Mouse (Mus musculus) midbrain, embryonic 14.5 days (tissue): ENCODE results near the gene Adar. TPM values are rescaled to one million over a fixed set of nuclear protein-coding genes. Genes with fewer than 3 reads are reported as not detected.
"Not testable (repeated sequence)": the region's sequence is repeated elsewhere in the genome, so short reads cannot be mapped to it uniquely, and the experiment has no call there.

Experiments
- ATAC-seq: fragments of 200-750 bp; cut with Nextera tagmentation; 2 replicates; pipeline ENCODE4 v1.8.0; 2017; ENCODE audit warnings: moderate number of reproducible peaks, moderate library complexity; ENCODE audit not compliant: low FRiP score, low TSS enrichment
- DNase-seq: peaks from one replicate; pipeline ENCODE4 v3.0.0-alpha.2; 2015
- H3K27ac ChIP-seq: fragments of 300-500 bp; sonication (generic); replicated peaks from 2 replicates; pipeline ENCODE4 v1.5.1; 2014; ENCODE audit warnings: mild to moderate bottlenecking, low read depth, low read length, moderate library complexity
- H3K27me3 ChIP-seq: fragments of 300-500 bp; sonication (generic); 2 replicates; pipeline ENCODE4 v1.6.1; 2014; ENCODE audit warnings: low read length, control low read depth, mixed read lengths; ENCODE audit not compliant: control insufficient read depth, insufficient read depth
- H3K36me3 ChIP-seq: fragments of 300-500 bp; sonication (generic); 2 replicates; pipeline ENCODE4 v1.6.1; 2014; ENCODE audit warnings: low read length, control low read depth; ENCODE audit not compliant: control insufficient read depth, insufficient read depth
- H3K4me1 ChIP-seq: fragments of 300-500 bp; sonication (generic); 2 replicates; pipeline ENCODE4 v1.6.1; 2014; ENCODE audit warnings: mild to moderate bottlenecking, antibody characterized with exemption, low read length, control low read depth; ENCODE audit not compliant: control insufficient read depth, insufficient read depth
- H3K4me2 ChIP-seq: fragments of 300-500 bp; sonication (generic); 2 replicates; pipeline ENCODE4 v1.6.1; 2014; ENCODE audit warnings: mild to moderate bottlenecking, low read length, moderate library complexity
- H3K4me3 ChIP-seq: fragments of 300-500 bp; sonication (generic); replicated peaks from 2 replicates; pipeline ENCODE4 v1.5.1; 2014; ENCODE audit warnings: low read depth, low read length
- H3K9ac ChIP-seq: fragments of 300-500 bp; sonication (generic); replicated peaks from 2 replicates; pipeline ENCODE4 v1.6.1; 2014; ENCODE audit warnings: mild to moderate bottlenecking, low read length, moderate library complexity
- H3K9me3 ChIP-seq: fragments of 300-500 bp; sonication (generic); 2 replicates; pipeline ENCODE4 v1.6.1; 2016; ENCODE audit warnings: low read length, control low read depth, mixed read lengths; ENCODE audit not compliant: control insufficient read depth
- WGBS: fragments of 180-500 bp; shearing (Covaris S2); extraction: QIAGEN DNeasy Blood & Tissue Kit; methylation state at CpG from one replicate; pipeline ENCODE4 v1.1.7; 2014; 5-methylcytosine and 5-hydroxymethylcytosine counted together
- polyA plus RNA-seq: library from polyadenylated mRNA; unstranded; fragments of >200 nt; fragmentation: Nextera tagmentation; extraction: Ambion mirVana; gene quantifications from 2 replicates; pipeline ENCODE4 v1.2.1, GENCODE M21; 2014

The Adar gene
- polyA plus RNA-seq, 1 experiment from 2014 or later, result 33.6 TPM

DNA sequence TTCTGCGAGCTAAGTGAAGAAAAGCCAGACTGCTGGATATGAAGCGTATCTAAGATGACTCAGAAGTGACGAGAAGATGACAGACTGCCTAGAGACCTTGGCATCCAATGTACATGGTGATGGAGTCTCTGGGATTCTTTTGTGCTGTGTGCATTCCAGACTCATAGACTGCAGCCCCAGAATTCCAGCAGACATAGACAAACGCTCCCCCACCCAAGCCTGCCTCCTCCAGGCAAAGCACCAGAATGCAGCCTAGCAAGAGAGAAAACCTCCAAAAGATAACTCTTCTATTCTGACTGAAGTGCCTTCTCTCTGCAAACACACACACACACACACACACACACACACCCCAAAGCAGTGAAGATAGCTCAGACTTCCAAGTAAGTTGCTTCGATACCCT, 80.9 kb downstream of the Adar start:
- 79% methylated on average over 5 of the region's 5 CpGs for WGBS
- no peak overlapping the region for H3K27ac ChIP-seq

DNA sequence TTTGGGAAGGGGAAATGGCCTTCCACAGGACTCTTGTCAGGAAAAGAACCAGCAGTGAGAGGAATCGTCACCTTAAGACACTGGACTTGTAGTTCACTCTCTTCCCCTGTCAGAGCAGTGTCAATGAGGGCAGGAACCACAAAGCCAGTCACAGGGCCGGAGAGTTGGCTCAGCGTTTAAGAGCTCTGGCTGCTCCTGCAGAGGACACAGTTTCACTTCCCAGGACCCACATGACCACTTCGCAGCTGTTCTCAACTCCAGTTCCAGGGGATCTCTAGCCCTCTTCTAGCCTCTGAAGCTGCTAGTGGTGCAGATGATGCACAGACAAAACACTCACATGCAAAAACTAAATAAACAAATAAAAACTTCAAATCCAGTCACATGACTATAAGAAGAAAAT, 81.5 kb downstream of the Adar start:
- Histone ChIP-seq H3K27ac (no peak overlapping the region), H3K36me3 (no peaks in the 10 kb centered on the region), H3K4me3 (no peak overlapping the region), H3K27me3 (no peaks in the 10 kb centered on the region), H3K4me1 (no peaks in the 10 kb centered on the region), H3K9me3 (no peaks in the 10 kb centered on the region), H3K4me2 (no peak overlapping the region), H3K9ac (no peak overlapping the region)
- DNase-seq (no peak), ATAC-seq (no peak)
- WGBS, result 57% methylated on average over 4 of the region's 4 CpGs

More for the DNA sequence above, 80.9 kb downstream of the Adar start:
- DNase-seq (no peak), ATAC-seq (no peak)
- Histone ChIP-seq H3K4me1 (no peaks in the 10 kb centered on the region), H3K9me3 (no peaks in the 10 kb centered on the region), H3K36me3 (no peaks in the 10 kb centered on the region), H3K4me3 (no peak overlapping the region), H3K4me2 (no peak overlapping the region), H3K27me3 (no peaks in the 10 kb centered on the region), H3K9ac (no peak overlapping the region)

DNA sequence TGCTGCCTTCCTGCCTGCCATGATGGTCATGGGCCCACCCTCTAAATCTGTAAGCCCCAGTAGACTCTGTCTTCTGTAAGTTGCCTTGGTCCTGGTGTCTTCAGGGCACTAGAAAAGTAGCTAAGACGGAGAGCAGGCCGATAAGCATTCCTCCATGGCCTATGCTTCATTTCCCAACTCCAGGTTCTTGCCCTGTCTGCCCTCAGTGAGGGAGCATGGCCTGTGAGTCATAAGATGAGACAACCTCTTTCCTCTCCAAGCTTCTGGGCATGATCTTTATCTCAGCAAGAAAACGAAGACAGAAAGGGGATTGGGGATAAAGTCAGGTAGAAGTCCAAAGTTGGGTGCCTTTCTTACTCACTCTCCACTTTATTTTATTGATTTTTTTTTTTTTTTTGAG, 83.7 kb downstream of the Adar start:
- H3K9ac ChIP-seq, result no peak overlapping the region
- 89% methylated on average over 3 of the region's 3 CpGs for WGBS

DNA sequence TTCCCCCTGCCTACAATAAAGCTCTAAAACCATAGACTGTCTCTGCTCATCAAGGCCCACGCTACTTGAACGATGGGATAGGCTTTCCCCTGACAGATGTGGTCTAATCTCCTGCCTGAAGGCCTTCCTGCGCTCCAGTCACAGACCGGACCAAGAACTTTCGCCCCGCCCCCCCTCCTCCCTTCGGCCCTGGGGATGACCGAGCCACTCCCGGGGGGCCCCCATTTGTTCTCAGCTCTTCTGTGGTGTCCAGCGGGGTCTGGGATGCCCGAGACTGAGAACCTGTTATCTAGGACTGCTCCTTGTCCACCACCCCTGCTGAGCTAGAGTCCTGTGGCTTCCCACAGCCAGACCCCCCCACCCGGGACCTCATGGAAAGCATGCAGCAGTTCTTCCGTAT, 84.7 kb downstream of the Adar start:
- no peak overlapping the region for H3K9ac ChIP-seq
- no peaks in the 10 kb centered on the region for H3K27me3 ChIP-seq
- no peaks in the 10 kb centered on the region for H3K36me3 ChIP-seq
- H3K27ac ChIP-seq, result no peak overlapping the region
- H3K4me2 ChIP-seq, result peak overlapping the region; percentile 17; the same call in 1 of the 2 replicates
- no peaks in the 10 kb centered on the region for H3K9me3 ChIP-seq
- H3K4me1 ChIP-seq, result no peaks in the 10 kb centered on the region
- DNase-seq (no peak), ATAC-seq (no peak)
- WGBS, result 3% methylated on average over 13 of the region's 13 CpGs
- no peak overlapping the region for H3K4me3 ChIP-seq

More for the DNA sequence above, 83.7 kb downstream of the Adar start:
- H3K4me1 ChIP-seq, result no peaks in the 10 kb centered on the region
- H3K27ac ChIP-seq, result no peak overlapping the region
- no peaks in the 10 kb centered on the region for H3K36me3 ChIP-seq
- no peak for ATAC-seq
- no peaks in the 10 kb centered on the region for H3K9me3 ChIP-seq
- H3K27me3 ChIP-seq, result no peaks in the 10 kb centered on the region
- DNase-seq, result no peak
- H3K4me2 ChIP-seq, result no peak overlapping the region
- H3K4me3 ChIP-seq, result no peak overlapping the region

DNA sequence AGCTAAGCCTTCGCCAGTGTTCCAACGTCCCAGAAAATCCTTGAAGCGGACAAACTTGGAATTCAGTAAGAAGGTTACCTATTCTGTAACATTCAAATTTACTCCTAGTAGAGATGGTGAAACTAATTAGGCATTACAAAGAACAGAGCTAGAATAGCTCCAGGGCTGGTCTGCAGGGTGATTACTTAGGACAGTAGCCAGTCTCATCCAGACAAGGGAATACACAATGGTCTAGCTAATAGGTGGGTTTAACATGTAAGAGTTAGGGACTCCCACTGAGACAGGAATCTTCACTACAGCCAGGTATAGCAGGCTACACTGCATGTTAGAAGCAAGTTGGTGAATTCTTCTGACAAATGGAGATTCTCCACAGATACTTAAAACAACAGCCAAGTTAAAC, 85.3 kb downstream of the Adar start:
- not testable (repeated sequence) for H3K4me2 ChIP-seq, DNase-seq, H3K4me1 ChIP-seq, H3K27ac ChIP-seq, H3K9ac ChIP-seq, H3K27me3 ChIP-seq, H3K36me3 ChIP-seq, H3K9me3 ChIP-seq, H3K4me3 ChIP-seq, ATAC-seq
- 36% methylated on average over 3 of the region's 3 CpGs for WGBS

DNA sequence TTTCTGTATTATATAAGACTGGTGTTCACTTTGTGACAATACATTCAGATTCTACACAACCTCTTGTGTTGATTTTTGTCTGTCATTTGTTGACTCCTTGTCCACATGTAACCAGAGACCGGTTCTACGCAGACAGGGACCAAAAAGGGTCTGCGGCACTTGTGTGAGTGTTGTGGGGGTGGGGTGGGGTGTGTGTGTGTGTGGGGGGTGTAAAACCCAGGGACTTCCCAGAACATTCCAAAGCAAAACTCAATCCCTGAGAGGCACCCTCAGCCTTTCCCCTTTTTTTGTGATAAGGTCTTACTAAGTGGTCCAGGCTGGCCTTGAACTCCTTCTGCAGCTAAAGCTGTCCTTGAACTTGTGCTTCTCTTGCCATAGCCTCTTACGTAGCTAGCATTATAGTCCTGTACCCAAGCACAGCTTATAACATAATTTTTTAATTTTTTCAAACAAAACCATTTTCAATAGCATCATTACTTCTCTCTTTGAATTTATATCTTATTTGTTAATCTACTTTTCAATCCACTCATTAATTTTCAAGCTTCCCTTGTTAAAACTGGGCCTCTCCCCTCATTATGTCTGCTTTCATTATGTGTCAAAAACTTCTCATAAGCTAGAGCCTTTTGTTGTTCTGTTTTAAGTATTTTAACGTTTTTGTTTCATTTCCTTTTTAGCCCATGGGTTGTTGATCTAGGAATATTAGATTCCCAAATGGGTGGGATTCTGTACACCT, 86.1 kb downstream of the Adar start:
- no peaks in the 10 kb centered on the region for H3K9me3 ChIP-seq
- no peak overlapping the region for H3K9ac ChIP-seq
- DNase-seq (no peak), ATAC-seq (no peak)
- no peak overlapping the region for H3K27ac ChIP-seq
- H3K36me3 ChIP-seq, result no peaks in the 10 kb centered on the region
- H3K4me3 ChIP-seq, result no peak overlapping the region
- H3K27me3 ChIP-seq, result no peaks in the 10 kb centered on the region
- H3K4me1 ChIP-seq, result no peaks in the 10 kb centered on the region
- WGBS, result 70% methylated on average over 5 of the region's 5 CpGs
- H3K4me2 ChIP-seq, result no peak overlapping the region

DNA sequence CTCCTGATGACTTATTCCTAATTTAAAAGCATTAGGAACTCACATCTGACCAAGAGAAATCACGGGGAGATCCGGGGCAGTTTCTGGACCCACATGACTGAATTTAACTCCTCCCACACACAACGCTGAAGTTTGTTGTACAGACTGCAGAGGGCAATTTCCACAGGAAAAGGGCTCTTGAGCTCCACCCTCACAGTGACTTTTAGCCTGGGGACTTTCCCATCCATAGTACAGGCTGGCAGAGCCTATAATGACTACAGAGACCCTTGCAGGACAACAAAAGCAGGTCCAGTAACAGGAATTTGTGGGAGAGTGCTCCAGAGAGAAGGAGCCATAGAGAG, 86.7 kb downstream of the Adar start:
- Histone ChIP-seq H3K4me2 (no peak overlapping the region), H3K27ac (no peak overlapping the region), H3K9me3 (no peaks in the 10 kb centered on the region), H3K4me1 (no peaks in the 10 kb centered on the region), H3K4me3 (no peak overlapping the region), H3K9ac (no peak overlapping the region), H3K36me3 (no peaks in the 10 kb centered on the region), H3K27me3 (no peaks in the 10 kb centered on the region)
- DNase-seq, result no peak
- WGBS, result 48% methylated on average over 3 of the region's 3 CpGs
- no peak for ATAC-seq

DNA sequence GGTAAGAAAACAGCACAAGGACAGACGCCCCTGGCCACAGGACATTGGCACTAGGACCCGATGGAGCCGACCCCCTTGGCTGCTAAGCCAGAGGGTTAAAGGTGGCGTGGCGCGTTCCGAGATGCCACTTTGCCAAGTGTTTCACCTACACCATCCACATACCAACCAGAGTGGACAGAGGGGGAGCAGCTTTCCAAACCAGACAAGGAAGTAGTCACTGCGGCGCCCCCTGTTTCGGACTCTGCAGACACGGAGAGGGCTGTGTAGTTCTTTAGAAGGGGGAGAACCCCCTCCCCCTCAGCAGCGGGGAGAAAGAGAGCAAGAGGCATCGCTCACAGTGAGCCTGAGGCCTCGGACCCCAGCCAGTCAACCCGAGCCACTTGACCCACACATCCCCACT, 88.1 kb downstream of the Adar start:
- Histone ChIP-seq H3K27me3 (no peaks in the 10 kb centered on the region), H3K4me3 (no peak overlapping the region), H3K36me3 (no peaks in the 10 kb centered on the region), H3K4me2 (no peak overlapping the region), H3K27ac (no peak overlapping the region), H3K9ac (no peak overlapping the region), H3K4me1 (no peaks in the 10 kb centered on the region), H3K9me3 (no peaks in the 10 kb centered on the region)
- DNase-seq (no peak), ATAC-seq (no peak)
- WGBS, result 65% methylated on average over 15 of the region's 15 CpGs
